Mouse (Mus musculus) lung, adult 2 months (tissue): ENCODE data around the gene Apom.

ENCODE experiments used
- CTCF ChIP-seq: fragments of 200-500 bp; IDR thresholded peaks from 2 replicates; pipeline ENCODE4 v1.5.1; 2011; ENCODE audit warnings: mild to moderate bottlenecking, low read length, control low read depth; ENCODE audit not compliant: insufficient read depth
- POLR2A ChIP-seq: fragments of 200-500 bp; IDR thresholded peaks from 2 replicates; pipeline ENCODE4 v1.6.1; 2011; ENCODE audit warnings: low read depth, mild to moderate bottlenecking, control low read depth, low read length, borderline replicate concordance; ENCODE audit errors: extremely low read depth

DNA sequence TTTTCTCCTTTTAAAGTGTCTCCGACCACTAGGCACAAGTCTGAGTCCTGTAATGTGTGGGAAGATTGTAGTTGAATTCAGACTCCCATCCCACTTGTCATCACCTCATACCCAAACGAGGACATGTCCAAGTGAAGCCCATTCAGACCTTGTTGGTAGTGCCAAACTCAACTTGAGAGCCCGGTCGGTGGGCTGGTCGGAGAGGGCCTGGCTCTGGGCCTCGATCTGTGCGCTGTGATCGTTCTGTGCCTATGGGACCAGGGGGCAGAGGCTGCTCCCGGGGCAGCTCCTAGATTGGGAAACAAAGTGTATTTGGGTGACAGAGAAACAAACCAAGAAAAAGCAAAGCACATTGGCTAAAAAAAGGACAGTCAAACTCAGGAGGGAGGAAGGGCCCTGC lies 21.2 kb upstream of the Apom start:
- TF ChIP-seq CTCF (no peak), POLR2A (no peak)
